Mouse (Mus musculus) cerebellum, adult 2 months (tissue): ENCODE data around the gene Ccdc62. TPM values are rescaled to one million over a fixed set of nuclear protein-coding genes. Genes with fewer than 3 reads are reported as not detected.

Experiments
- DNase-seq, 2 experiments: peaks; one replicate each; pipeline ENCODE4 v3.0.0; 2021
- H3K27ac ChIP-seq: fragments of 200-500 bp; 2 replicates; pipeline ENCODE4 v1.5.1; 2012; ENCODE audit warnings: low read length, control low read depth, inconsistent platforms; ENCODE audit not compliant: insufficient read depth
- H3K27me3 ChIP-seq: fragments of 200-500 bp; 2 replicates; pipeline ENCODE4 v1.6.1; 2012; ENCODE audit warnings: inconsistent platforms, mild to moderate bottlenecking, low read length, moderate library complexity; ENCODE audit not compliant: control insufficient read depth, insufficient read depth
- H3K4me1 ChIP-seq: fragments of 200-500 bp; 2 replicates; pipeline ENCODE4 v1.6.1; 2011; ENCODE audit warnings: low read length; ENCODE audit not compliant: control insufficient read depth, insufficient read depth
- H3K4me3 ChIP-seq: fragments of 200-500 bp; replicated peaks from 2 replicates; pipeline ENCODE3; 2011; ENCODE audit warnings: mild to moderate bottlenecking, low read depth, low read length, control low read depth; ENCODE audit not compliant: insufficient read depth
- CTCF ChIP-seq: fragments of 200-500 bp; IDR thresholded peaks from 2 replicates; pipeline ENCODE4 v1.5.1; 2011; ENCODE audit warnings: low read depth, mild to moderate bottlenecking, control low read depth, low read length, moderate library complexity, borderline replicate concordance; ENCODE audit not compliant: insufficient read depth
- POLR2A ChIP-seq: fragments of 200-500 bp; IDR thresholded peaks from 2 replicates; pipeline ENCODE4 v1.6.1; 2011; ENCODE audit warnings: low read length, control low read depth, borderline replicate concordance; ENCODE audit not compliant: insufficient read depth
- WGBS: fragments of 180-500 bp; shearing (Covaris S2); methylation state at CpG from one replicate; pipeline ENCODE4 v1.1.7; 2018; 5-methylcytosine and 5-hydroxymethylcytosine counted together
- polyA plus RNA-seq: library from polyadenylated mRNA; depleted of rRNA; stranded (reverse); fragments of >200 nt; gene quantifications from 2 replicates; pipeline ENCODE4 v1.2.3, GENCODE M21; 2012

Ccdc62 gene
- polyA plus RNA-seq, 1 experiment, result 5.8 TPM

- 87% methylated on average over 11 of the region's 11 CpGs for WGBS
- no peak overlapping the region for H3K27ac ChIP-seq
Observed at GRCm38 (mm10) chr5:123896395-123896794, 34.1 kb upstream of the Ccdc62 start.

GRCm38 (mm10) chr5:123897352-123897751 is 33.1 kb upstream of the Ccdc62 start:
- Histone ChIP-seq H3K4me3 (no peak overlapping the region), H3K27me3 (no peaks in the 10 kb centered on the region), H3K27ac (no peak overlapping the region), H3K4me1 (no peaks in the 10 kb centered on the region)
- DNase-seq, result no peak
- 84% methylated on average over 13 of the region's 13 CpGs for WGBS
- no peak for TF ChIP-seq CTCF
- no peak for TF ChIP-seq POLR2A

More at GRCm38 (mm10) chr5:123896395-123896794, 34.1 kb upstream of the Ccdc62 start:
- TF ChIP-seq CTCF, result no peak
- TF ChIP-seq POLR2A, result no peak
- Histone ChIP-seq H3K27me3 (no peaks in the 10 kb centered on the region), H3K4me3 (no peak overlapping the region), H3K4me1 (peaks cover 2% of the 10 kb centered on the region; the same call in 1 of the 2 replicates)
- DNase-seq, result no peak

- peaks cover 10% of the 10 kb centered on the region for H3K4me1 ChIP-seq
- 74% methylated on average over 11 of the region's 11 CpGs for WGBS
- H3K4me3 ChIP-seq, result no peak overlapping the region
- H3K27ac ChIP-seq, result no peak overlapping the region
- DNase-seq, result no peak
- no peaks in the 10 kb centered on the region for H3K27me3 ChIP-seq
- TF ChIP-seq POLR2A, result no peak
Observed at GRCm38 (mm10) chr5:123904059-123904672, 26.3 kb upstream of the Ccdc62 start.

- peak overlapping the region; percentile 56 for H3K4me3 ChIP-seq
- TF ChIP-seq CTCF (no peak), POLR2A (no peak)
- H3K4me1 ChIP-seq, result peaks cover 10% of the 10 kb centered on the region
- H3K27me3 ChIP-seq, result no peaks in the 10 kb centered on the region
- H3K27ac ChIP-seq, result no peak overlapping the region
- 63% methylated on average over 17 of the region's 17 CpGs for WGBS
- peak in 1 of 2 experiments; percentile 20 for DNase-seq
Observed at GRCm38 (mm10) chr5:123906146-123906975, 24.1 kb upstream of the Ccdc62 start.

GRCm38 (mm10) chr5:123906976-123907630 is 23.4 kb upstream of the Ccdc62 start, which contains the start of gene Denr:
TSS of gene Denr (plus strand) at chr5:123907175.
- TF ChIP-seq POLR2A (peak; percentile 87), CTCF (peak; percentile 81)
- Histone ChIP-seq H3K27ac (peak within 1 kb of the TSS; percentile 49), H3K4me3 (peak within 1 kb of the TSS; percentile 75), H3K27me3 (no peaks in the 10 kb centered on the region), H3K4me1 (peaks cover 10% of the 10 kb centered on the region)
- peak; percentile 98 to 100 for DNase-seq
- WGBS, result under 1% methylated on average over 61 of the region's 61 CpGs

GRCm38 (mm10) chr5:123907631-123907977 is 22.9 kb upstream of the Ccdc62 start:
- H3K4me1 ChIP-seq, result peaks cover 10% of the 10 kb centered on the region
- no peak for DNase-seq
- H3K4me3 ChIP-seq, result peak overlapping the region; percentile 75
- H3K27me3 ChIP-seq, result no peaks in the 10 kb centered on the region
- peak overlapping the region; percentile 49; the same call in 1 of the 2 replicates for H3K27ac ChIP-seq
- 2% methylated on average over 10 of the region's 10 CpGs for WGBS
- no peak for TF ChIP-seq POLR2A
- no peak for TF ChIP-seq CTCF

- Histone ChIP-seq H3K4me1 (no peaks in the 10 kb centered on the region), H3K27ac (no peak overlapping the region), H3K4me3 (no peak overlapping the region), H3K27me3 (no peaks in the 10 kb centered on the region)
- TF ChIP-seq CTCF, result no peak
- TF ChIP-seq POLR2A, result no peak
- WGBS, result 93% methylated on average over 3 of the region's 3 CpGs
- no peak for DNase-seq
Observed at GRCm38 (mm10) chr5:123914852-123915251, 15.6 kb upstream of the Ccdc62 start.
